Mouse (Mus musculus): ENCODE data around the gene Pmepa1.

DNA sequence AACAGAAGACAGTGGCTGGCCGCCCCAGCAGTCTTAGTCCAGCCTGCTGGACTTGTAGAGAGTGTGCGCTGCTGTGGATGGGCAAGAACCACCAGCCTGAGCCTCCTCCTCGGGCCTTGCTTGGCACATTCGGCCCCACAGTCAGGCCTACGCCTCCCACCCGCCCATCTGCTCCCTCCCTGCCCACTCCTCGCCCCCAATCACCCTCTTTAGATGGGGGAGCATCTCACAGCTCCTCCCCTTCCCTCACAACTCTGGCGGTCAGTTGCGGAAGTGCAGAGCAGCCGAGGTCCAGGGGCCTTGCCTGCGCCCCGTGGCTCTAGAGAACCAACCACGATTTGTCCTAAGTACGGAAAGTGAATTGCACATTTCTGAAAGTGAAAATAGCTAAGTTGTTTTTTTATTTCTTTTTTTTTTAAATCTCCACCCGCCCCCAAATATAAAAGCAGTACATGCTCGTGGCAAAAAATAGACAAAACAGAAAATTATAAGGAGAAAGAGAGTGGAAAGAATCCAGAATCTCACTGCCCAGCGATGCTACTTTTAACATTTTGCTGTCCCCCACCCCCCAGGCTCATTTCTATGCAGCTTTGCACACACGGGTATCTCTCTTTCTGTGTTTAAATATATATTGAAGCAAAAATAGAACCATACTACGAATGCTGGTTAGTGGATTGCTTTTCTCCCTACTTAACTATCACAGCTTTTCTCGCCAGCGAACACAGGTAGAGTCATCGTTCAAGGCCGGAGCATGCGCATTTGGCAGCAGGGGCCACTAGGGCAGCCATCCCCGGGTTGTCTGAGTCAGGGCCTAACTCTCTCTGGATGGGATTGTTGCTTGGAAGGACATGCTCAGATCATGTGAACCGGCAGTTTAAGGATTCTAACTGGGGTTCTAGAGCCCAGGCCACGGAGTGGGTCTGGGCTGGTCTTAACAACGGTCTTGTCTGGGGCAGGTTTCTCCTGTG lies 24.6 kb upstream of the Pmepa1 start:
- peak; percentile 49 for TF ChIP-seq CTCF (IDR thresholded peaks at IDR 0.05; ENCODE audit: low read depth)
- TF ChIP-seq EP300 (optimal IDR thresholded peaks at IDR 0.05): no peak

Measured in stomach, postnatal 0 days (tissue).